Mouse (Mus musculus) limb, embryonic 11.5 days (tissue): Measurements from ENCODE around the gene Tbc1d8b. TPM values are rescaled to one million over a fixed set of nuclear protein-coding genes. Genes with fewer than 3 reads are reported as not detected.
"Not testable (repeated sequence)": the region's sequence is repeated elsewhere in the genome, so short reads cannot be mapped to it uniquely, and the experiment has no call there.

Experiments used
- ATAC-seq: fragments of 200-750 bp; cut with Nextera tagmentation; 2 replicates; pipeline ENCODE4 v1.8.0; 2017; ENCODE audit warnings: low read depth; ENCODE audit not compliant: insufficient number of reproducible peaks, low FRiP score, low TSS enrichment
- DNase-seq: peaks from one replicate; pipeline ENCODE4 v3.0.0-alpha.2; 2015; ENCODE audit warnings: low spot score
- H3K27ac ChIP-seq: fragments of 300-500 bp; sonication (generic); replicated peaks from 2 replicates; pipeline ENCODE4 v1.5.1; 2014; ENCODE audit warnings: low read depth, mild to moderate bottlenecking, low read length
- H3K27me3 ChIP-seq: fragments of 300-500 bp; sonication (generic); 2 replicates; pipeline ENCODE4 v1.6.1; 2014; ENCODE audit warnings: mild to moderate bottlenecking, low read length, mixed read lengths; ENCODE audit not compliant: control insufficient read depth, insufficient read depth
- H3K36me3 ChIP-seq: fragments of 300-500 bp; sonication (generic); 2 replicates; pipeline ENCODE4 v1.6.1; 2014; ENCODE audit warnings: mild to moderate bottlenecking, low read length, moderate library complexity, mixed read lengths; ENCODE audit not compliant: control insufficient read depth, insufficient read depth
- H3K4me1 ChIP-seq: fragments of 300-500 bp; sonication (generic); 2 replicates; pipeline ENCODE4 v1.6.1; 2014; ENCODE audit warnings: low read length, mixed read lengths; ENCODE audit not compliant: control insufficient read depth, insufficient read depth
- H3K4me2 ChIP-seq: fragments of 300-500 bp; sonication (generic); 2 replicates; pipeline ENCODE4 v1.6.1; 2014; ENCODE audit warnings: low read depth, mild to moderate bottlenecking, moderate library complexity; ENCODE audit not compliant: severe bottlenecking
- H3K4me3 ChIP-seq: fragments of 300-500 bp; sonication (generic); 2 replicates; pipeline ENCODE4 v1.5.1; 2014; ENCODE audit warnings: low read depth, low read length
- H3K9ac ChIP-seq: fragments of 300-500 bp; sonication (generic); 2 replicates; pipeline ENCODE4 v1.6.1; 2014; ENCODE audit warnings: mild to moderate bottlenecking, low read length
- H3K9me3 ChIP-seq: fragments of 300-500 bp; sonication (generic); 2 replicates; pipeline ENCODE4 v1.6.1; 2016; ENCODE audit warnings: low read length; ENCODE audit not compliant: control insufficient read depth
- WGBS: fragments of 180-500 bp; shearing (Covaris S2); extraction: QIAGEN DNeasy Blood & Tissue Kit; methylation state at CpG from one replicate; pipeline ENCODE4 v1.1.7; 2014; 5-methylcytosine and 5-hydroxymethylcytosine counted together
- polyA plus RNA-seq: library from polyadenylated mRNA; unstranded; fragments of >200 nt; fragmentation: Nextera tagmentation; extraction: Ambion mirVana; gene quantifications from 2 replicates; pipeline ENCODE4 v1.2.1, GENCODE M21; 2014

Tbc1d8b gene
- polyA plus RNA-seq, 1 experiment from 2014 or later, result 0.92 TPM

DNA sequence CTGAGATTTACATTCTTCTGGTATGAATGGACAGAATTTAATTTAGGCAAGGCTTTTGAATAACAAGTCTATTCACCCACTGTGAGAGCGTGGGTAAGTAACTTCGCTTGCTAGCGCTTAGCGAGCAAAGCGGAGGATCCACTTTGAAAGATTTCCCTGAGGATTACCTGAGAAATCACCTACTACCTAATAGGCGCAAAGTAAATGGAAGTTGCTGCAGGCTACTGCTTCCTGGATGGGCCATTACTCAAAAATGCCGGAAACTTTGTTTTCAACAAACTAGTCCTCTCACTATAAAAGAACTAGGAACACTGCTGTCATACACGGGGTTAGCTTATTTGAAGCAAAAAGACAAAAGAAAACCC is 404 bp upstream of the Tbc1d8b start:
- peak overlapping the region; percentile 45 for H3K4me3 ChIP-seq
- H3K4me1 ChIP-seq, result no peaks in the 10 kb centered on the region
- WGBS, result 25% methylated on average over 8 of the region's 8 CpGs
- H3K9ac ChIP-seq, result peak overlapping the region; percentile 34; the same call in 1 of the 2 replicates
- H3K27ac ChIP-seq, result no peak overlapping the region
- peaks cover 13% of the 10 kb centered on the region; the same call in 1 of the 2 replicates for H3K27me3 ChIP-seq
- DNase-seq (no peak), ATAC-seq (peak; percentile 42)
- peak overlapping the region; percentile 31; the same call in 1 of the 2 replicates for H3K4me2 ChIP-seq
- no peaks in the 10 kb centered on the region for H3K36me3 ChIP-seq
- no peaks in the 10 kb centered on the region for H3K9me3 ChIP-seq

DNA sequence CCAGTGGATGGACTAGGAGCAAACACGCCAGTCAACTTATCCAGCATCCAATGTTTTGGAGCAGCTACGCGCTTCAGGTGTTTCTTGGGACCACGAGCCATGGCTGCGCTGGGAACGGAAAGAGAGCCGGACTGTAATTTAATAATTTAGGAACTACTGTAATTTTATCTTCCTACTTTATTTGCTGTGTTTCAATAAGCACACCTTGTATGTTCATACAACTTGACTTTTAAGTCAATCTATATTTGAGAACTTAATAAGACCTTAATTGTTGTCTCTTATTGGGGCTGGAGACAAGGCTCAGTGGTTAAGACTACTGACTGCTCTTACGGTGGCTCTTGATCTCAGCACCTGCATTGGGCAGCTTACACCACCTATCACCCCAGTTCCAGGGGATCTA is 29.6 kb downstream of the Tbc1d8b start, which contains the start of gene Gm15013:
Gm15013 (minus strand) TSS at position 101 of the 400 bp plus-strand sequence.
- no peak within 1 kb of the TSS for H3K4me3 ChIP-seq
- H3K4me2 ChIP-seq, result no peak within 1 kb of the TSS
- no peaks in the 10 kb centered on the region for H3K36me3 ChIP-seq
- H3K27ac ChIP-seq, result no peak within 1 kb of the TSS
- 97% methylated on average over 8 of the region's 8 CpGs for WGBS
- H3K9me3 ChIP-seq, result no peaks in the 10 kb centered on the region
- no peak for DNase-seq
- no peaks in the 10 kb centered on the region for H3K27me3 ChIP-seq
- no peaks in the 10 kb centered on the region for H3K4me1 ChIP-seq
- H3K9ac ChIP-seq, result no peak within 1 kb of the TSS
- no peak for ATAC-seq

DNA sequence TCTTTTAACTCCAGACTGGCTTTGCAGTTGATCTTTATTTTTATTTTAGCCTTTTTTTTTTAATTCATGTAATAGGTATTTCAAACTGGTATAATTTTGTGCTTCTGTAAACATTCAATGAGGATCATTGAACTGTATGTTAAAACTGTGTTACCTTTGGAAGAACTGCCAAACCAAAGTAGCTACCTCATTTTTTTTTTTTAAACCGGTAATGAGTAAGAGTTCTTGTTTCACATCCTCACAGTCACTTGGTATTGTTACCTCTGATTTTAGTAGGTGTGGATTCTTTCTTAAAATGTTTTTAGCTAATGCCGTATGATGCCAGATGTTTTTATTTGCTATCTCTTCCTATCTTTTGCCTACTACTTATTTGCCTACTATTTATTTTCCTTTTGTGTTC is 37.6 kb downstream of the Tbc1d8b start:
- no peak overlapping the region for H3K9ac ChIP-seq
- H3K4me3 ChIP-seq, result no peak overlapping the region
- ATAC-seq, result no peak
- no peaks in the 10 kb centered on the region for H3K4me1 ChIP-seq
- no peaks in the 10 kb centered on the region for H3K36me3 ChIP-seq
- no peak for DNase-seq
- no peaks in the 10 kb centered on the region for H3K9me3 ChIP-seq
- WGBS, result 91% methylated on average over 2 of the region's 2 CpGs
- no peaks in the 10 kb centered on the region for H3K27me3 ChIP-seq
- no peak overlapping the region for H3K4me2 ChIP-seq
- H3K27ac ChIP-seq, result no peak overlapping the region

DNA sequence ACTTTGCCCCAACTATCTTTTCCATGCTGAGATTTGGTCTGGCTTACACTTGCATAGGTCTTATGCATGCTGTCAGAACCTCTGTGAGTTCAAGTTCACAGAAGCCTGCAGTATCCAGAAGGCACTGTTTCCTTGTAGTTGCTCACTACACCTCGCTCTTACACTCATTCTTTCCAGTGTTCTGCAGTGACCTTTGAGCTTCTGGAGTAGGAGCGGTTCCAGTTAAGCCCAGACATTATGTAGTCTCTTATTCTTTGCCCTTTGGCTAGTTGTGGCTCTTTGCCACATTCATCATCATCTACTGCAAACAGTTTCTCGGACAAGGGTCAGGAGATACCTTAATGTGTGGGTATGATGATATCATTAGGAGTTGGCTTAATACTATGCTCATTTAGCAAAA is 45.7 kb downstream of the Tbc1d8b start:
- Histone ChIP-seq H3K9ac (no peak overlapping the region), H3K36me3 (no peaks in the 10 kb centered on the region), H3K9me3 (no peaks in the 10 kb centered on the region), H3K4me1 (no peaks in the 10 kb centered on the region), H3K27me3 (no peaks in the 10 kb centered on the region), H3K4me2 (no peak overlapping the region), H3K27ac (no peak overlapping the region), H3K4me3 (no peak overlapping the region)
- no peak for DNase-seq
- ATAC-seq, result no peak
- WGBS, result 87% methylated on average over 3 of the region's 3 CpGs

DNA sequence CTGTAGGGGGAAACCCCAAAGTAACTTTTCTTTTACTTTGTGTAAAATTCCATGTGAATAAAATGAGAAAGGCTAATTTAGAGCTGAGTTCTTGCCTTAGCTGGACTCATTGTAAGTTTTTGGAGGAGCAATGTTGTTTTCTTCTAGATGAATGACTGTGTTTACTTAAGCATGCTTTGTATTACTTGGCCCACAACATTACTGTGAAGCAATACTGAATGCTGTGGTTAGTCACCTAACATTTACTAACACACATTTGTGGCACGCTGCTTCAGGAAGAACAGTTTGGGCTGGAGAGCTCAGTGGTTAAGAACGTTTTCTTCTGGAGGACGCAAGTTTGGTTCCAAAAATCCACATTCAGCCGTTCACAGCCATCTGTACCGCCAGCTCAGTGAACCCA is 52.3 kb downstream of the Tbc1d8b start:
- Histone ChIP-seq H3K27me3 (0 out of 2 replicates have a peak, but pooled peaks cover 5% of the 10 kb centered on the region), H3K4me2 (no peak overlapping the region), H3K27ac (no peak overlapping the region), H3K9ac (no peak overlapping the region), H3K9me3 (no peaks in the 10 kb centered on the region), H3K4me3 (no peak overlapping the region), H3K4me1 (no peaks in the 10 kb centered on the region), H3K36me3 (no peaks in the 10 kb centered on the region)
- WGBS, result 87% methylated on average over 5 of the region's 5 CpGs
- ATAC-seq, result no peak
- DNase-seq, result no peak

DNA sequence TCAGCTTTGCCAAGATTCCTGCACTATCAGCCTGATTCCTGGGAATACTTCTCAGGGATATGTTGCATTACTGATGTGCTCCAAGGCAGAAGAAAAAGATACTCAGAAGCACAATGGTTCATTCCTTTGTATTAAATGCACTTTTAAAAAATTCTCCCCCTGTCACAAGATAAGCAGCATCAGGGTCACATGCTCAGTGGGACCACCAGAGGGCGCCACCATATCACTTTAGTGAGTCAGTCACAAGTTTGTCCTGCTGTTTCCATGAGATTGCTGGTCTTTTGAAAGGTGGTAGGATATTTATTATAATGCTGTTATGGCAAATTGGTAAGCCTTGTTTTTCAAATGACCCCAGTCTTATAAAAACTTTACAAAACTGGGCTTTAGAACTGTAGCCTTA is 67.1 kb downstream of the Tbc1d8b start:
- Histone ChIP-seq H3K4me2 (no peak overlapping the region), H3K4me1 (no peaks in the 10 kb centered on the region), H3K9me3 (no peaks in the 10 kb centered on the region), H3K27me3 (no peaks in the 10 kb centered on the region), H3K4me3 (no peak overlapping the region), H3K27ac (no peak overlapping the region), H3K9ac (no peak overlapping the region), H3K36me3 (no peaks in the 10 kb centered on the region)
- ATAC-seq (no peak), DNase-seq (peak; percentile 47)
- 8% methylated on average over 1 of the region's 1 CpGs for WGBS

DNA sequence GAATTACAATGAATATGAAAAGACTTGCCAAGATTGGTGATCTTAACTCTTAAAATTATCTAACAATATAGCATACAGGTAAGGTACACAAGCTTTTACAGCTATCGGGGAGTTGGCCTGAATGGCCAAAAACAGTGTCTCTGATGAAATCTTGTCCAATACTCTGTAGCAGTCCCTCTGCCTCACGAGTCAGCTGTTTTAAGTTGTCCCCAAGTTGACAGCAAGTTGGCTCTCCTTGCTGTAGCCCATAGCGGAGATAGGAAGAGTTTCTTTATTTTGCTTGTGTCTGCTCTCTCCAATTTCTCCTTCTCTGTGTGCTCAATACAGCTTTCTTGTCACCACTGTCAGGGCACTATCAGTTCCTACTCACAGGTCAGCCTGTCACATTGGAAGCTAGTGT is 73.8 kb downstream of the Tbc1d8b start:
- H3K9ac ChIP-seq, ATAC-seq, H3K4me1 ChIP-seq, H3K27ac ChIP-seq, H3K4me2 ChIP-seq, H3K9me3 ChIP-seq, H3K27me3 ChIP-seq, DNase-seq, H3K36me3 ChIP-seq, H3K4me3 ChIP-seq: not testable (repeated sequence)
- 83% methylated on average over 3 of the region's 3 CpGs for WGBS

DNA sequence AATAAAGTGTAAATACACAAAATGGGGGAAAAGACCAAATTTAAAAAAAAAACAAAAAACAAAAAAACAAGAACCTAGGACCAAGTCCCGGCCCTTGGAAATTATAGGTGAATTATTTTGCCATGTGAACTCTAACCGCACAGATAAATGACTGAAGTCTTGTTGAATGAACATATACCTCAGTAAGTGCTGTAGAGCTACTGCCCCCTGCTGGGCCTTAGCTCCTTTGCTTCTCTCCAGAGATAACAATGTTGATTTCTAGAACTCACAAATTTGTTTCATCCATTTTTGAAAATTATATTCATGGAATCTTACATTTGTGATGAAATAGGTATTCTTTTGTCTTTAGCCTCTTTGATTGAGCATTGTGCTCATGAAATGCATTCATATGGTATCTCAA is 77.8 kb downstream of the Tbc1d8b start:
- Histone ChIP-seq H3K27me3 (no peaks in the 10 kb centered on the region), H3K27ac (no peak overlapping the region), H3K9ac (no peak overlapping the region), H3K9me3 (no peaks in the 10 kb centered on the region), H3K36me3 (no peaks in the 10 kb centered on the region), H3K4me3 (no peak overlapping the region), H3K4me2 (no peak overlapping the region), H3K4me1 (no peaks in the 10 kb centered on the region)
- no peak for ATAC-seq
- 81% methylated on average over 2 of the region's 2 CpGs for WGBS
- DNase-seq, result no peak

DNA sequence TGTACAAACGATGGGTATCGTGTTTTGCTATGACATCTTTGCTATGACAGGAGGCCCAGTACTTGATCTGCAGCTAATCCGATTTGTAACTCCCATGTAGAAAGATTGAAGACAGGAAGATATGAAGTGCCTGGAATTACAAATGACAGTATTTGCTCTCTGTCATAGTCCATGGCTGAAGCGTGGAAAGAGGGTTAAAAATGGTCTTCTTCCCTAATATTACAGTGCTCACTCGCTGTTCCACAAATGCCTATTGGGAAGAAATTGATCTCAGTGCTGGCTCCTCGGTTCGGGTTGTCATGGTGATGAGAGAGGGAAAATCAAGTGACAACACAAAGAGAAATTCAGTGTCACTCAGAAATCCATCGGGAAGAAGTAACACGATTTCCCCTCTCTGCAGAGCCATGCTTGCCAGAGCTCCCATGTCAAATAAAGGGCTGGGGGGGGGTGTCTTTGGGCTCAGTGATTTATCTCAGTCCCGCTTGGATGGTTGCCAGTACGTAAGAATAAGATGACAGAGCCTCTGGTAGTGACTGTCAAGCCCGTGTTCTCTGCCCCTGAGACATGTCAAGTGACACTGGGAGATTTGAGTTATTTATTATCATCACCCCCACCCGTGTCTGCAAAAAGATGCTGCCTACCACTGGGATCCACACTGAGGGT is 85.3 kb downstream of the Tbc1d8b start:
- Histone ChIP-seq H3K4me3 (no peak overlapping the region), H3K4me2 (no peak overlapping the region), H3K9ac (no peak overlapping the region), H3K9me3 (no peaks in the 10 kb centered on the region), H3K27me3 (no peaks in the 10 kb centered on the region), H3K4me1 (no peaks in the 10 kb centered on the region), H3K36me3 (no peaks in the 10 kb centered on the region), H3K27ac (no peak overlapping the region)
- ATAC-seq, result no peak
- WGBS, result 82% methylated on average over 13 of the region's 13 CpGs
- no peak for DNase-seq
